Mouse (Mus musculus) kidney, postnatal 0 days (tissue): ENCODE measurements around the gene Znhit6. TPM values are rescaled to one million over a fixed set of nuclear protein-coding genes. Genes with fewer than 3 reads are reported as not detected.

Experiments used
- ATAC-seq: fragments of 200-750 bp; cut with Nextera tagmentation; replicated peaks from 2 replicates; pipeline ENCODE4 v1.8.0; 2017; ENCODE audit warnings: low read depth, moderate number of reproducible peaks, moderate TSS enrichment, moderate library complexity; ENCODE audit not compliant: low FRiP score
- DNase-seq: peaks from one replicate; pipeline ENCODE4 v3.0.0-alpha.2; 2016; ENCODE audit warnings: low spot score
- H3K27ac ChIP-seq: fragments of 300-500 bp; sonication (generic); 2 replicates; pipeline ENCODE4 v1.5.1; 2014; ENCODE audit warnings: mild to moderate bottlenecking
- H3K27me3 ChIP-seq: fragments of 300-500 bp; sonication (generic); 2 replicates; pipeline ENCODE4 v1.6.1; 2014; ENCODE audit warnings: low read length, mixed read lengths; ENCODE audit not compliant: insufficient read depth
- H3K36me3 ChIP-seq: fragments of 300-500 bp; sonication (generic); 2 replicates; pipeline ENCODE4 v1.6.1; 2014; ENCODE audit warnings: low read length, mixed read lengths; ENCODE audit not compliant: insufficient read depth
- H3K4me1 ChIP-seq: fragments of 300-500 bp; sonication (generic); replicated peaks from 2 replicates; pipeline ENCODE4 v1.6.1; 2014; ENCODE audit warnings: antibody characterized with exemption, low read length, mixed read lengths; ENCODE audit not compliant: insufficient read depth
- H3K4me2 ChIP-seq: fragments of 300-500 bp; sonication (generic); 2 replicates; pipeline ENCODE4 v1.6.1; 2014; ENCODE audit warnings: mild to moderate bottlenecking, low read length, moderate library complexity, mixed read lengths
- H3K4me3 ChIP-seq: fragments of 300-500 bp; sonication (generic); replicated peaks from 2 replicates; pipeline ENCODE4 v1.5.1; 2014; ENCODE audit warnings: low read depth, low read length
- H3K9ac ChIP-seq: fragments of 300-500 bp; sonication (generic); 2 replicates; pipeline ENCODE4 v1.6.1; 2014; ENCODE audit warnings: low read depth, low read length
- H3K9me3 ChIP-seq: fragments of 300-500 bp; sonication (generic); replicated peaks from 2 replicates; pipeline ENCODE4 v1.6.1; 2016; ENCODE audit warnings: low read length, inconsistent platforms, mixed read lengths
- CTCF ChIP-seq: IDR thresholded peaks from 2 replicates; pipeline ENCODE4 v1.5.1; 2016; ENCODE audit warnings: antibody characterized with exemption, low read depth, mild to moderate bottlenecking, moderate library complexity
- WGBS: fragments of 180-500 bp; shearing (Covaris S2); extraction: QIAGEN DNeasy Blood & Tissue Kit; methylation state at CpG from one replicate; pipeline ENCODE4 v1.1.7; 2014; 5-methylcytosine and 5-hydroxymethylcytosine counted together
- polyA plus RNA-seq: library from polyadenylated mRNA; unstranded; fragments of >200 nt; fragmentation: Nextera tagmentation; extraction: Ambion mirVana; gene quantifications from 2 replicates; pipeline ENCODE4 v1.2.1, GENCODE M21; 2015

The Znhit6 gene
- polyA plus RNA-seq, 1 experiment from 2014 or later = 31.8 TPM

DNA sequence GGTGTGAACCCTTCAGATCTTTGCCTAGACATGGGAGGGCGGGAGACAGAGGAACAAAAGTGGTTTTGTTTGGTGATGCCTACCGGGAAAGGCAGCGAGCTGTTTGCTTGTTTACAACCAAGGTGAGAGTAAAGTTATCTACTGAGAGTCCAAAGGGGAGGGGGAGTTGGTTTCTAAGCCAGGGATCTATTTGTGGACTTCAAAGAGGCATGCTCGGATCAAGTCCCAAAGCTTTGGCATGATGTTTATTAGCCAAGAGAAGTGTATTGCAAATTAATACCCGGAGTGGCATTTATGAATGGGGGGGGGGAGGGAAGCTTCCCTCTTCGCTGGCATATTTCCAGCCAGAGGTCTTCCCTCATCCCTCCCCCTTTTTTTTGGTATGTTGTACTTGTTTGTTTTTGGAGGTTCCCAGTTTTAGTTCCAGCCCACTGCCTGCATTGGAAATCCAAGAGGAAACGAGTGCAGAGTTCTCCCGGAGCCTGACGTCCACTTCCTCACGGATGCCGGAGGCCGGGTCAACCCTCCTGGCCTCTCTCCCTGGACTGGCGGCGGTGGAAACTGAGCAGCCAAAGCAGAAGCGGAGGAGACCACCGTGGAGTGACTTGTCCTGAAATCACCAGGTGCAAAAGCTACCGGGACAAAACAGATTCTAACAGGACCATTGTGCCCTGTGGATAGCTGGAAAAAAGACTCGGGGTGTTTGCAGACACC, 74.5 kb downstream of the Znhit6 start:
- ATAC-seq (0 out of 2 replicates have a peak, but pooled peaks have one; percentile 9), DNase-seq (peak; percentile 93)
- H3K4me3 ChIP-seq = peak overlapping the region; percentile 82
- peak overlapping the region; percentile 90 for H3K4me2 ChIP-seq
- H3K4me1 ChIP-seq = peaks cover 18% of the 10 kb centered on the region; the same call in 1 of the 2 replicates
- 1% methylated on average over 18 of the region's 18 CpGs for WGBS
- no peak for TF ChIP-seq CTCF
- H3K36me3 ChIP-seq = peaks cover 9% of the 10 kb centered on the region; the same call in 1 of the 2 replicates
- H3K27me3 ChIP-seq = no peaks in the 10 kb centered on the region
- H3K9ac ChIP-seq = 0 out of 2 replicates have a peak overlapping the region, but pooled peaks have one; percentile 88
- no peaks in the 10 kb centered on the region for H3K9me3 ChIP-seq
- peak overlapping the region; percentile 92 for H3K27ac ChIP-seq

DNA sequence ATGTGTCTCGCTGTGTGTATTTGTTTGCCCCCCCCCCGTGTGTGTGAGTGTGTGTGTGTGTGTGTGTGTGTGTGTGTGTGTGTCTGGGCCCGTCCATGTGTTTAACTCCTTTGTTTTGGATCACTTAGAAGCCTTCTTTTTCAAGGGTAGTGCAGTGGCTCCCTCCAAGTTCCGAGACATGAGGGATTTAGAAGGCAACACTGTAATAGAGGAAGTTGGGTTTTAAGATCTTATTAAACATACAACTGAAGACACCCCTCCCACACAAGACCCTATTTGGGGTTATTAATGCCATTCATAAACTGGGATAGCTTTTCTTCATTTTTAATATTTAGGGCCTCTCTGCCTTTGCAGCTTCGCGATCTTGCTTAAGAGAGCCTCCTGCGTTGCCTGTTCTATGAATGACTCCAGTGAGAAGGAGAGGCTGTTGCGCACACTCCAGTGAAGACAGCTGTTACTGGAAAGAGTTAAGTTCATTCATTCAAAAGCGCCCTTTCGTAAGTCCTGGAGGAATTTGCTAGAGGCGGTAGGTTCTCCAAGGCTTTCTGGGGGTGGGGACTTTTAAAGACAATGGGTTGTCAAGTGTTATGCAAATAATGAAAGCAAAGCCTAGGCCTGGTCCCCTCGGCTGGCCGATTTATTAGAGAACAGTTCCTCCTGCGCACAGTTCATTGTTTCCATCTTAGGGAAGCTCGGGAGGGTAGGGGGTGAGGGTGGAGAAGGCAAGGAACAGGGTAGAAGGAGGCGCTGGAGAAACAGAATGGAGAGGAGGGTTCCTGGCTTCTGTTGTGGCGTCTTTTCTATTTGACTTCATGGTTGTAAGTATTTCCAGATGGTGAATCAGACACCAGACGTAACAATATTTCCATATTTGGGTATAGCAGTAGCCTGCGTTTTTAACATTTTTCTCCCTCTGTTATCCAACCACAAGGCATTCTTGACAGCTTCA, 75.3 kb downstream of the Znhit6 start:
- DNase-seq (peak; percentile 93), ATAC-seq (no peak)
- H3K27ac ChIP-seq = peak overlapping the region; percentile 92
- H3K36me3 ChIP-seq = peaks cover 9% of the 10 kb centered on the region; the same call in 1 of the 2 replicates
- H3K4me3 ChIP-seq = peak overlapping the region; percentile 82
- H3K9ac ChIP-seq = no peak overlapping the region
- H3K4me1 ChIP-seq = peaks cover 18% of the 10 kb centered on the region; the same call in 1 of the 2 replicates
- H3K4me2 ChIP-seq = peak overlapping the region; percentile 90
- no peak for TF ChIP-seq CTCF
- H3K9me3 ChIP-seq = no peaks in the 10 kb centered on the region
- H3K27me3 ChIP-seq = no peaks in the 10 kb centered on the region
- 26% methylated on average over 19 of the region's 19 CpGs for WGBS

DNA sequence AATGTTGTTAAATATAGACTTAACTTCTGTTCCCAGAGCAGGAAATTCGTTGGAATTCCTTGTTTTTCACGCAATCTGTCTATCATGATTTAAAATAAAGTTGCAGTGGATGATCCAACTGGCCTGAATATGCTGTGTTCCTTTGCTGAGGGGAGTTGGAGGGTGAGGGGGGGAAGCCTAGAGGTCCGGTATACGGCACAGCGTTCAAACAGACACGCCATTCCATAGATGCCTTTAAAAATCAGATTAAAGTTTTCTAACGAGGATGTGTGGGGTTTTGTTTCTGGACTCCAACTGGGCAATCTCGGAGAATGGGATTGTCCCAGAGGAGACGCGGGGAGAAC, 75.9 kb downstream of the Znhit6 start:
- no peak for DNase-seq
- H3K27ac ChIP-seq = peak overlapping the region; percentile 92
- WGBS = 23% methylated on average over 10 of the region's 10 CpGs
- H3K9ac ChIP-seq = peak overlapping the region; percentile 61
- peak overlapping the region; percentile 50 for H3K4me3 ChIP-seq
- H3K4me2 ChIP-seq = peak overlapping the region; percentile 90
- peaks cover 18% of the 10 kb centered on the region; the same call in 1 of the 2 replicates for H3K4me1 ChIP-seq
- no peaks in the 10 kb centered on the region for H3K9me3 ChIP-seq
- H3K36me3 ChIP-seq = peaks cover 8% of the 10 kb centered on the region; the same call in 1 of the 2 replicates
- ATAC-seq = no peak
- no peaks in the 10 kb centered on the region for H3K27me3 ChIP-seq
- no peak for TF ChIP-seq CTCF

- Histone ChIP-seq H3K9me3 (no peaks in the 10 kb centered on the region), H3K4me2 (peak overlapping the region; percentile 90), H3K27ac (peak overlapping the region; percentile 92), H3K36me3 (peaks cover 3% of the 10 kb centered on the region; the same call in 1 of the 2 replicates), H3K9ac (peak overlapping the region; percentile 61), H3K4me3 (peak overlapping the region; percentile 50), H3K27me3 (no peaks in the 10 kb centered on the region), H3K4me1 (peaks cover 18% of the 10 kb centered on the region; the same call in 1 of the 2 replicates)
- no peak for ATAC-seq
- WGBS = 16% methylated on average over 20 of the region's 20 CpGs
- no peak for TF ChIP-seq CTCF
- peak; percentile 66 for DNase-seq
Measured at GRCm38 (mm10) chr3:145652322-145653131, 76.5 kb downstream of the Znhit6 start.

- 1% methylated on average over 53 of the region's 53 CpGs for whole genome bisulfite sequencing
- Histone ChIP-seq H3K9ac (peak overlapping the region; percentile 61), H3K9me3 (no peaks in the 10 kb centered on the region), H3K27me3 (no peaks in the 10 kb centered on the region), H3K36me3 (no peaks in the 10 kb centered on the region), H3K4me2 (peak overlapping the region; percentile 90), H3K4me3 (peak overlapping the region; percentile 50), H3K27ac (peak overlapping the region; percentile 92), H3K4me1 (peaks cover 17% of the 10 kb centered on the region; the same call in 1 of the 2 replicates)
- ATAC-seq (peak; percentile 41), DNase-seq (peak; percentile 94)
- TF ChIP-seq CTCF = 0 out of 2 replicates have a peak, but pooled peaks have one; percentile 22
Measured at GRCm38 (mm10) chr3:145653191-145653940, 77.4 kb downstream of the Znhit6 start.
